Comparison of ENCODE assay signal across 7 mouse cellular contexts in genomic region chr6:47650463-47651384, GRCm38 (mm10). TPM values are rescaled to one million over a fixed set of nuclear protein-coding genes. Genes with fewer than 3 reads are reported as not detected.
DNase-seq lines count a peak whose midpoint lies in the region; ATAC-seq lines count a peak whose summit lies in the region.

No protein-coding gene starts in this region.

- H3K36me3 ChIP-seq in intestine, embryonic 14.5 days (ENCODE audit: control insufficient read depth, insufficient read depth, low read length): no peaks in the 10 kb centered on the region
- H3K36me3 ChIP-seq in midbrain, embryonic 10.5 days: no peaks in the 10 kb centered on the region

- intact Hi-C loops in left cerebral cortex, postnatal 25 days (cut with DNase I): loop anchor here (5.0 kb wide), 3 partner anchors 193 to 333 kb away; no protein-coding TSS in a partner anchor

- WGBS in intestine, embryonic 14.5 days: 3% methylated on average over 46 of the region's 46 CpGs
- 2% methylated on average over 46 of the region's 46 CpGs for WGBS in midbrain, embryonic 10.5 days

- H3K4me1 ChIP-seq in intestine, embryonic 14.5 days (replicated peaks; ENCODE audit: control insufficient read depth, insufficient read depth, low read length): no peaks in the 10 kb centered on the region
- peaks cover 4% of the 10 kb centered on the region; the same call in 1 of the 2 replicates for H3K4me1 ChIP-seq in midbrain, embryonic 10.5 days

- peak overlapping the region; percentile 65 for H3K4me2 ChIP-seq in intestine, embryonic 14.5 days (ENCODE audit: low read length)

- H3K4me3 ChIP-seq in intestine, embryonic 14.5 days (ENCODE audit: low read depth, low read length): peak overlapping the region; percentile 64
- peak overlapping the region; percentile 69 for H3K4me3 ChIP-seq in midbrain, embryonic 10.5 days

- no peaks in the 10 kb centered on the region for H3K27me3 ChIP-seq in intestine, embryonic 14.5 days (replicated peaks; ENCODE audit: control insufficient read depth, insufficient read depth, low read length)
- peaks cover 20% of the 10 kb centered on the region for H3K27me3 ChIP-seq in midbrain, embryonic 10.5 days (ENCODE audit: low read depth, poor library complexity, severe bottlenecking)

- no peak overlapping the region for H3K27ac ChIP-seq in intestine, embryonic 14.5 days (ENCODE audit: low read depth)
- H3K27ac ChIP-seq in midbrain, embryonic 10.5 days (replicated peaks): peak overlapping the region; percentile 81

- H3K9me3 ChIP-seq in intestine, embryonic 14.5 days (ENCODE audit: control insufficient read depth, low read length): no peaks in the 10 kb centered on the region
- no peaks in the 10 kb centered on the region for H3K9me3 ChIP-seq in midbrain, embryonic 10.5 days (replicated peaks)

- peak; percentile 97 for ATAC-seq in intestine, embryonic 14.5 days (replicated peaks; ENCODE audit: low FRiP score, low TSS enrichment, low read depth)

- H3K9ac ChIP-seq in intestine, embryonic 14.5 days (ENCODE audit: low read length): peak overlapping the region; percentile 55

- peak; percentile 99 for DNase-seq in adrenal gland, adult 18-20 months (ENCODE audit: low spot score in 2 of 2)
- peak; percentile 89 for DNase-seq in embryo, embryonic 11 days
- DNase-seq in gastrocnemius, postnatal 25 days: peak; percentile 89
- DNase-seq in intestine, embryonic 14.5 days (ENCODE audit: low spot score): peak; percentile 98
- DNase-seq in left cerebral cortex, postnatal 25 days (ENCODE audit: low spot score in 2 of 2): peak; percentile 100
- peak; percentile 92 for DNase-seq in midbrain, embryonic 10.5 days (ENCODE audit: low spot score)
- DNase-seq in right cerebral cortex, postnatal 4 days: peak; percentile 99

RNA-seq across cellular contexts. Expression of gene Ezh2, which starts 55.6 kb away (rescaled TPM):
- total RNA-seq in adrenal gland, adult 18-20 months (2021): 1 to 10 TPM; 7.8 to 9.5 TPM
- total RNA-seq in gastrocnemius, postnatal 25 days (2021): 1 to 10 TPM; 6.7 to 7.5 TPM
- 75.4 and 78.2 TPM in 2 replicates for polyA plus RNA-seq in intestine, embryonic 14.5 days (2014; fragmentation: Nextera tagmentation; extraction: Ambion mirVana)
- 10 to 100 TPM; 12.4 to 13.1 TPM for total RNA-seq in left cerebral cortex, postnatal 25 days (2021)
- 175 and 184 TPM in 2 replicates for polyA plus RNA-seq in midbrain, embryonic 10.5 days (2016; fragmentation: Nextera tagmentation; extraction: Ambion mirVana)
